Mouse (Mus musculus) intestine, embryonic 15.5 days (tissue): Measurements from ENCODE around the gene Pard6b. TPM values are rescaled to one million over a fixed set of nuclear protein-coding genes. Genes with fewer than 3 reads are reported as not detected.
A peak's percentile ranks its signal among the peaks of the same experiment; 100 is the strongest.

ENCODE experiments used
- ATAC-seq: fragments of 200-750 bp; cut with Nextera tagmentation; 2 replicates; pipeline ENCODE4 v1.8.0; 2017; ENCODE audit warnings: moderate TSS enrichment, moderate library complexity
- H3K27ac ChIP-seq: fragments of 300-500 bp; sonication (generic); 2 replicates; pipeline ENCODE4 v1.5.1; 2015; ENCODE audit warnings: mild to moderate bottlenecking, inconsistent platforms
- H3K27me3 ChIP-seq: fragments of 300-500 bp; sonication (generic); replicated peaks from 2 replicates; pipeline ENCODE4 v1.6.1; 2015; ENCODE audit warnings: inconsistent platforms
- H3K36me3 ChIP-seq: fragments of 300-500 bp; sonication (generic); 2 replicates; pipeline ENCODE4 v1.6.1; 2015; ENCODE audit warnings: inconsistent platforms
- H3K4me1 ChIP-seq: fragments of 300-500 bp; sonication (generic); replicated peaks from 2 replicates; pipeline ENCODE4 v1.6.1; 2015; ENCODE audit warnings: inconsistent platforms
- H3K4me2 ChIP-seq: fragments of 300-500 bp; sonication (generic); replicated peaks from 2 replicates; pipeline ENCODE4 v1.6.1; 2015; ENCODE audit warnings: mild to moderate bottlenecking, inconsistent platforms
- H3K4me3 ChIP-seq: fragments of 300-500 bp; sonication (generic); replicated peaks from 2 replicates; pipeline ENCODE4 v1.5.1; 2015; ENCODE audit warnings: inconsistent platforms
- H3K9ac ChIP-seq: fragments of 300-500 bp; sonication (generic); 2 replicates; pipeline ENCODE4 v1.6.1; 2015; ENCODE audit warnings: inconsistent platforms
- H3K9me3 ChIP-seq: fragments of 300-500 bp; sonication (generic); 2 replicates; pipeline ENCODE4 v1.6.1; 2016; ENCODE audit warnings: inconsistent platforms
- WGBS: fragments of 180-500 bp; shearing (Covaris S2); methylation state at CpG from one replicate; pipeline ENCODE4 v1.1.7; 2015; 5-methylcytosine and 5-hydroxymethylcytosine counted together
- polyA plus RNA-seq: library from polyadenylated mRNA; unstranded; fragments of >200 nt; fragmentation: Nextera tagmentation; extraction: Ambion mirVana; gene quantifications from 2 replicates; pipeline ENCODE4 v1.2.1, GENCODE M21; 2015

Pard6b gene
- polyA plus RNA-seq, 1 experiment from 2014 or later: 17.4 TPM

DNA sequence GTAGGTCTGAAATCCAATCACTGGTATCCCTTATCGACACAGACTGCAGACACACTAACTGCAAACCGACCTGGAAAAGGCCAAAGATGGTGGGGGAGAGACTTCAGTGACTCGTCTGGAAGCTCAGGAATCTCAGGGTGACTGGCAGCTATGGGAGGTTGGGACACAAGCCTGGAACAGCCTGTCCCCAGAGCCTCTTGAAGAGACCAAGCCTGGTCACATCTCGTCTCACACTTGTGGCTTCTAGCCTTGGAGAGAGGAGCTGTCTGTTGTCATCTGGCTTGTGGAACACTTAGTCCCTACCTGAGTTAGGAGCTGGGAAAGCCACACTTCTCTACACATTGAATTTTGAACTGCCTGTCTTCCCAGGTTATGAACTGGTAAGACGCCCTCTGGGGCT is 10.4 kb upstream of the Pard6b start:
- Histone ChIP-seq H3K4me1 (peaks cover 20% of the 10 kb centered on the region), H3K36me3 (no peaks in the 10 kb centered on the region), H3K9me3 (no peaks in the 10 kb centered on the region), H3K9ac (no peak overlapping the region), H3K27ac (no peak overlapping the region), H3K27me3 (no peaks in the 10 kb centered on the region), H3K4me2 (no peak overlapping the region), H3K4me3 (no peak overlapping the region)
- no peak for ATAC-seq
- 56% methylated on average over 5 of the region's 5 CpGs for WGBS

DNA sequence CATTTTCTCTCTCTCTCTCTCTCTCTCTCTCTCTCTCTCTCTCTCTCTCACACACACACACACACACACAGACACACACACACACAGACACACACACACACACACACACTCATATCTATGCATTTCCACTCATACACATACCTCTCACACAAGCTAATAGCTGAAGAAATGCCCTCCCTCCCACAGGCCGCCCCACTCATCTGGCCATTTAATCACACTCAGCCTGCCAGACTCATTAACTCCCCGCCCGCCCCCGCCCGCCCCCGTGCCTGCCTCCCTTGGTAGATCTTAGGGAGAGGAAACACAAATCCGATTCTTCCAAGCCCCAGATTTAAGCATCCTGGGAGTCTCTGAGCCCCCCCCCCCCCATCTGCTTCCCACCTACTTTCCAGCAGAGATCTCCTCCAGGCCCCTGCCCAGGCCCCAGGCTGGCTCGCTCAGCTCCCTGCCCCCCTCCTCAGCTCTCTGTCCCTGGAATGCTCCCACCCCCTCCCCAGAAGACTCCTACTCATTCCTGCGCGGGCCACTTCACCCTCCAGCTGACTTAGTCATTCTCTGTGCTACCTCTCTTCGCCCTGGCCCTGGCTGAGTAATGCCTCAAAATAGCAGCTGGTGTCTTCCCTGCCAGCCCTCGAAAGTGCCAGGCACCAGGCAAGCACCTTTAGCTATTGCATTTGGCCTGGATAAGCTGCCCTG is 8.2 kb upstream of the Pard6b start:
- no peaks in the 10 kb centered on the region for H3K27me3 ChIP-seq
- H3K4me1 ChIP-seq: peaks cover 21% of the 10 kb centered on the region
- ATAC-seq: peak; percentile 46
- H3K4me2 ChIP-seq: no peak overlapping the region; the same call in 1 of the 2 replicates
- peak overlapping the region; percentile 48 for H3K27ac ChIP-seq
- H3K36me3 ChIP-seq: no peaks in the 10 kb centered on the region
- H3K9ac ChIP-seq: no peak overlapping the region
- 19% methylated on average over 11 of the region's 12 CpGs for WGBS
- no peaks in the 10 kb centered on the region for H3K9me3 ChIP-seq
- H3K4me3 ChIP-seq: no peak overlapping the region

DNA sequence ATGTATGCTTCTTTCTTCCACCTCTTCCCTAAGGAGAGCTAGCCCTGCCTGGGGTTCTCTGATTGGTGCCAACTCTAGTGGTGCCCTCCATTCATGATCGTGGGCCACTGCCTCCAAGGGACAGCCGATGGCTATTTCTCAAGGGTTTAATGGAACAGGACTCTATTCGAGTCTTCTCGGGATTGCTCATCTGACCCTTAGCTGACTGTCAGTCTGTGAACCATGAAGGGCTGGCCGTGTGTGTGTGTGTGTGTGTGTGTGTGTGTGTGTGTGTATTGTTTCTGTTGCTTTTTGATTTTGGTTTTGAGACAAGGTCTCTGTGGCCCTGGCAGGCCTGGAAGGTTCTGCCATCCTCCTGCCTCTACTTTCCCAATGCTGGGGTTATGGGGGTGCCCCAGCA is 7.1 kb upstream of the Pard6b start:
- H3K9ac ChIP-seq: no peak overlapping the region
- no peak overlapping the region for H3K27ac ChIP-seq
- no peaks in the 10 kb centered on the region for H3K36me3 ChIP-seq
- no peaks in the 10 kb centered on the region for H3K9me3 ChIP-seq
- H3K4me2 ChIP-seq: no peak overlapping the region
- no peaks in the 10 kb centered on the region for H3K27me3 ChIP-seq
- WGBS: 74% methylated on average over 5 of the region's 5 CpGs
- no peak for ATAC-seq
- peaks cover 26% of the 10 kb centered on the region for H3K4me1 ChIP-seq
- no peak overlapping the region for H3K4me3 ChIP-seq

DNA sequence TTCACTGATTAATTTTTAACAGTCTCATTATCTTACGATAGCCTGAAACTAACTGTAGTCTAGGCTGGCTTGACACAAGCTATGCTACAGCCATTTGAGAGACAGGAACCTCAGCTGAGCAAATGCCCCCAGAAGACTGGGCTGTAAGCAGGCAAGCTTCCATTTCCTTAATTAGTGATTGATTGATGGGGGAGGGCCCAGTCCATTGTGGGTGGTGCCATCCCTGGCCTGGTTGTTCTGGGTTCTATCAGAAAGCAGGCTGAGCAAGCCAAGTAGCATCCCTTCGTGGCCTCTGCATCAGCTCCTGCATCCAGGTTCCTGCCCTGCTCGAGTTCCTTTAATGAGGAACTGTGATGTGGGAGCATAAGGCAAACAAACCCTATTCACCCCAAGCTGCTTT is 6.3 kb upstream of the Pard6b start:
- Histone ChIP-seq H3K4me1 (peaks cover 27% of the 10 kb centered on the region), H3K4me2 (no peak overlapping the region), H3K4me3 (no peak overlapping the region), H3K36me3 (no peaks in the 10 kb centered on the region), H3K9me3 (no peaks in the 10 kb centered on the region), H3K27ac (no peak overlapping the region), H3K27me3 (no peaks in the 10 kb centered on the region), H3K9ac (no peak overlapping the region)
- no peak for ATAC-seq
- WGBS: 34% methylated on average over 3 of the region's 3 CpGs

DNA sequence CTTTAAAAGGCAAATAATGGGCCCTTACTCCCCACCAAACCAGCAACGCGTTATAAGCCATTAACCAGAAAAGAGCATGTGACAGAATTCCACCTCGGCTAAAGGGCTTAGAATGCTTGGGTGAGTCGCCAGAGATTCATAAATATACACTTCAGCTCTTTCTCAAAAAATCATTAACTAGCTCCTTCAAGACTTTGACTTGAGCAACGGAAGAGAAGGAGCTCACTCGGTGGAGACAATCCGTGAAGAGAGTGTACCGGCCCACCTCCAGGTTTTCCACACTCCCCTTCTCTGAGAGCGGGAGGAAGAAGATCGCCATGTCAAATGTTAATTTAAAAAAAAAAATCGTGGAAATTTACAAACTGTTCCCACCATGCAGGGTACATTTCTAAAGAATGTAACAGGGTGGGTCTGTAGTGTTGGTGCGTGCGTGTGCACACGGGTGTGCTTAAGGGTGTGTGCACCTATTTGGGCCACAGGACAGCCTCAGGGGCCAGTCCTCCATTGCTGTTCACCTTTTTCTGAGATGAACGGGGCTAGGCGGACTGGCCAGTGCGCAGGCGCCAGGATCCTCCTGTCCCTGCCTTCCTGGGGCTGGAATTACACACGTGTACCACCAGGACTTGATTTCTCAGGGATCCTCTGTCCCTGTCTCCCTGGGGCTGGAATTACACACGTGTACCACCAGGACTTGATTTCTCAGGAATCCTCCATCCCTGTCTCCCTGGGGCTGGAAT is 3.8 kb upstream of the Pard6b start:
- Histone ChIP-seq H3K4me3 (no peak overlapping the region), H3K9ac (no peak overlapping the region), H3K27ac (peak overlapping the region; percentile 77), H3K4me1 (peaks cover 28% of the 10 kb centered on the region), H3K4me2 (no peak overlapping the region; the same call in 1 of the 2 replicates), H3K9me3 (no peaks in the 10 kb centered on the region), H3K36me3 (no peaks in the 10 kb centered on the region), H3K27me3 (no peaks in the 10 kb centered on the region)
- 52% methylated on average over 20 of the region's 20 CpGs for WGBS
- no peak for ATAC-seq

DNA sequence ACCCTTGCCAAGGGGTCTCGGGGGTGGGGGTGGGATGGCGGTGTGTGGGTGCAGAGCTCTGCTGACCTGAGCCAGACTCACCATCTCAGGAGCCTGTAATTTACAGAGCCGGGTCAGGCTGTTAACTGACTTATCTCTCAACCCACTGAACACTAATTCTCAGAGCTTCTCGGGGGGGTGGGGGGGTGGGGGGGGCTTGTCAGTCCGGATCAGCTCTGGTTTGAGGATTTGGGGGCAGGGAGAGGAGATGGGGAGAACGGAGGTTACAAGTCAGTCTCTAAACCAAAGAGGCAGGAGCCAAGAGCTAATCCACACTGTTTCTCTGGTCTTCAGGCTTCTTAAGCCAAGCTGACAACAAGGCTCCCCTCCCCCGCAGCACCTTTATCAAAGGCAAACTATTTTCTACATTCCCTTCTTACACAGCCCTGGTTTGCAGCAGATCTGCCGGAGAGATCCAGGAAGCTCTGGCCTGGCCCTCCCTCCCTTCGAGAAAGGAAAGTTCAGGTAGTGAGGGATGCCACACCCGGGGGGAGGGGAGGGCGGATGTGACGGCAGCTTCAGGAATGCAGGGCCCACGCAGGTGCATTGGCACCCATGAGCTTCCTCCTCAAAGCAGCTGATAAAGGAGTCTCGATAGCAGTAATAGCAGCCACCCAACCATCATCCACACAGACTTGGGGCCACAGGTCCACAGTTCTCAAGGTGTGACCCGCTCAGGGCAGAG is 2.5 kb upstream of the Pard6b start:
- peak overlapping the region; percentile 77 for H3K27ac ChIP-seq
- no peaks in the 10 kb centered on the region for H3K36me3 ChIP-seq
- peak overlapping the region; percentile 34 for H3K4me2 ChIP-seq
- H3K4me3 ChIP-seq: 0 out of 2 replicates have a peak overlapping the region, but pooled peaks have one; percentile 16
- ATAC-seq: peak; percentile 54
- 25% methylated on average over 15 of the region's 15 CpGs for WGBS
- H3K4me1 ChIP-seq: peaks cover 21% of the 10 kb centered on the region
- H3K9me3 ChIP-seq: no peaks in the 10 kb centered on the region
- no peaks in the 10 kb centered on the region; the same call in 1 of the 2 replicates for H3K27me3 ChIP-seq
- H3K9ac ChIP-seq: no peak overlapping the region

GRCm38 (mm10) chr2:168081299-168081932 is 612 bp downstream of the Pard6b start:
- Histone ChIP-seq H3K27ac (peak overlapping the region; percentile 86), H3K4me1 (peaks cover 20% of the 10 kb centered on the region), H3K9me3 (no peaks in the 10 kb centered on the region), H3K4me2 (peak overlapping the region; percentile 94), H3K27me3 (no peaks in the 10 kb centered on the region; the same call in 1 of the 2 replicates), H3K4me3 (peak overlapping the region; percentile 75), H3K9ac (peak overlapping the region; percentile 78), H3K36me3 (no peaks in the 10 kb centered on the region)
- under 1% methylated on average over 47 of the region's 49 CpGs for WGBS
- ATAC-seq: no peak

- no peak for ATAC-seq
- Histone ChIP-seq H3K9me3 (no peaks in the 10 kb centered on the region), H3K27me3 (no peaks in the 10 kb centered on the region; the same call in 1 of the 2 replicates), H3K9ac (peak overlapping the region; percentile 78), H3K4me3 (peak overlapping the region; percentile 75), H3K27ac (0 out of 2 replicates have a peak overlapping the region, but pooled peaks have one; percentile 86), H3K4me2 (peak overlapping the region; percentile 94), H3K36me3 (no peaks in the 10 kb centered on the region), H3K4me1 (peaks cover 21% of the 10 kb centered on the region)
- 4% methylated on average over 14 of the region's 14 CpGs for WGBS
Observed at GRCm38 (mm10) chr2:168081933-168082306, 1.1 kb downstream of the Pard6b start.

DNA sequence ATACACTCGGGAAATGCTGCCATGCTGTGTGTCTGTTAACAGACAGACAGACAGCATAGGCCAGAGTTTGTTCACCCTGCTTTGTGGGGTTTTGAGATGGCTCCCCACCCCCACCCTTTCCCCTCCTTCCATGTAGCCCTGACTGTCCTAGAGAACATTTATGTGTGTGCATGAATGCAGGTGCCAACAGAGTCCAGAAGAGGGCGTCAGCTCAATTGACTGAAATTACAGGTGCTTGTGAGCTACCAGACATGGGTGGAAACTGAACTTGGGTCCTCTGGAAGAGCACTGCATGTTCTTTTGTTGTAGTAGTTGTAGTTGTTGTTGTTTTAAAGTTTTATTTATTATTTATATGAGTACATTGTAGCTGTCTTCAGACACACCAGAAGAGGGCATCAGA is 2.8 kb downstream of the Pard6b start:
- H3K27me3 ChIP-seq: no peaks in the 10 kb centered on the region; the same call in 1 of the 2 replicates
- H3K4me1 ChIP-seq: peaks cover 12% of the 10 kb centered on the region
- H3K27ac ChIP-seq: no peak overlapping the region
- WGBS: 67% methylated on average over 2 of the region's 2 CpGs
- H3K4me2 ChIP-seq: no peak overlapping the region
- no peaks in the 10 kb centered on the region for H3K9me3 ChIP-seq
- no peaks in the 10 kb centered on the region for H3K36me3 ChIP-seq
- H3K9ac ChIP-seq: no peak overlapping the region
- ATAC-seq: no peak
- no peak overlapping the region for H3K4me3 ChIP-seq

DNA sequence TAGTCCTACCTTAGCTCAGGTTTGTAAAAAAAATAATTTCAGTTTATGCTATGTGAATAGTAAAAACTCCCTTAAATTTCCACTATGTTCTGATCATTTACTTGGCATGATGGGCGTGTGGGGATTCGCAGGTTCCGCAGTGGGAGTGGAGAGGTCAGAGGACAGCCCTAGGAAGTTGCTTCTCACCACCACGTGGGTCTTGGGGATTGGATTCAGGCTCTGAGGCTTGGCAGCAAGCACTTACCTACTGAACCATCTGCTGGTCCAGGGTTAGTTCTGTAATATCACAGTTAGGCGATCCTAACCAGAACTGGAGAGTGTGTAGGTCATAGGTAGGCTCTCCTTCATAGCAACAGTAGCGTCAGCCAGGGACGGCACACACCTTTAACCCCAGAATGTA is 3.4 kb downstream of the Pard6b start:
- Histone ChIP-seq H3K4me3 (no peak overlapping the region), H3K9ac (no peak overlapping the region), H3K27me3 (no peaks in the 10 kb centered on the region; the same call in 1 of the 2 replicates), H3K36me3 (no peaks in the 10 kb centered on the region), H3K9me3 (no peaks in the 10 kb centered on the region), H3K4me2 (no peak overlapping the region), H3K27ac (no peak overlapping the region), H3K4me1 (peaks cover 10% of the 10 kb centered on the region)
- WGBS: 90% methylated on average over 7 of the region's 7 CpGs
- ATAC-seq: no peak

DNA sequence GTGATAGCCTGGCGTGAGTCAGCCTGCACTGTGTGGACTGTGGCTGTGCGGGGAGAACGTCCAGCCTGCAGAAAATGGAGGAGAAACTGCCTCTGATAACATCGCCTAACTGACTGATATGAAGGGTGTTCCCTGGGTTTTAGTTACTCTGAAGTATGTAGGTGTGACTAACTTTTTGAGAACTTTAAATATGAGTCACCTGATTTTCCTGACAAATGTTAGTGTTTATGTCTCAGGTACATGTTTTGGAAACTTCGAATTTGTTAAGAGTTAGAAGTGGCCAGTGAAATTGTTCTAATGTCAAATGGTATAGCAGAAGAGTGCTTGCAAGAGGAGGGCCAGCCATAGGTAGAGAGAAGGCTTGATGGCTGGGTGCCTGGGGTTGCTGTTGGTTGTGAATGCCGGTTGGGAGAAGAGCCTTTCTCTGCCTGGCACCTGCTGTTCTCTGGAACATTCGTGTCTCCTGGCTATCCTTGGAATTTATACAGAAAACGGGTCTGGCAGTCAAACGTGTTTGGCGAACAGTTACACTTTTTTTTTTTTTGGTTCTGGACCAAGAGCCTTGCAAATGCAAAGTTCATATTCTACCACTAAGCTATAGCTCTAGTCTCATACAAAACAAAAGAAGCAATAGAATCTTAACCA is 4.9 kb downstream of the Pard6b start:
- H3K4me1 ChIP-seq: 0 out of 2 replicates have a peak, but pooled peaks cover 6% of the 10 kb centered on the region
- H3K27ac ChIP-seq: no peak overlapping the region
- no peak for ATAC-seq
- no peak overlapping the region for H3K9ac ChIP-seq
- no peaks in the 10 kb centered on the region; the same call in 1 of the 2 replicates for H3K27me3 ChIP-seq
- 42% methylated on average over 10 of the region's 10 CpGs for WGBS
- no peak overlapping the region for H3K4me2 ChIP-seq
- H3K9me3 ChIP-seq: no peaks in the 10 kb centered on the region
- no peaks in the 10 kb centered on the region for H3K36me3 ChIP-seq
- no peak overlapping the region for H3K4me3 ChIP-seq
